ENCODE assay signal across 1 mouse cellular context in genomic region chr17:35415273-35416129, GRCm38 (mm10). TPM values are rescaled to one million over a fixed set of nuclear protein-coding genes. Genes with fewer than 3 reads are reported as not detected.
"Had no signal": no experiment of that assay in that cellular context is flagged by ENCODE, and none has a peak within 500 bp of the region (broad histone marks: within the 10 kb centered on the region; RNA-seq: fewer than 3 reads in every experiment).

No protein-coding gene starts in this region.

RNA-seq across cellular contexts. Expression of gene H2-Q6, which starts 9.1 kb away (rescaled TPM):
- total RNA-seq: layer of hippocampus, postnatal 36 days had no signal
